In genomic region chr13:51479826-51480225, GRCm38 (mm10) we compare ENCODE assay signal across 15 mouse cellular contexts.
A peak's percentile ranks its signal among the peaks of the same experiment; 100 is the strongest.
DNase-seq lines count a peak whose midpoint lies in the region; ATAC-seq and TF ChIP-seq lines count a peak whose summit lies in the region.
"Had no signal": no experiment of that assay in that cellular context is flagged by ENCODE, and none has a peak within 500 bp of the region (broad histone marks: within the 10 kb centered on the region; RNA-seq: fewer than 3 reads in every experiment).

No protein-coding gene starts in this region.

- peak; percentile 14 for DNase-seq in forebrain, embryonic 14.5 days (ENCODE audit: low spot score)
- peak; percentile 29 for DNase-seq in midbrain, postnatal 0 days (ENCODE audit: low spot score)
- peak; percentile 26 for DNase-seq in cerebellum, adult 11-12 months
- peak; percentile 81 to 83 for DNase-seq in kidney, postnatal 25 days
- no peak for DNase-seq in embryo, embryonic 10 days (ENCODE audit: low spot score)
- no peak for DNase-seq in spleen, postnatal 10 days (ENCODE audit: low spot score in 2 of 2)
- DNase-seq: liver, postnatal 0 days; thymus, postnatal 36 days had no signal

- no peaks in the 10 kb centered on the region for H3K4me1 ChIP-seq in forebrain, embryonic 14.5 days (ENCODE audit: control insufficient read depth, insufficient read depth, low read length)
- no peaks in the 10 kb centered on the region for H3K4me1 ChIP-seq in forebrain, embryonic 12.5 days
- no peaks in the 10 kb centered on the region for H3K4me1 ChIP-seq in midbrain, postnatal 0 days (ENCODE audit: insufficient read depth, low read length)
- H3K4me1 ChIP-seq in midbrain, embryonic 16.5 days (ENCODE audit: control insufficient read depth, insufficient read depth, low read length): no peaks in the 10 kb centered on the region
- H3K4me1 ChIP-seq: embryonic facial prominence, embryonic 10.5 days; heart, embryonic 15.5 days; midbrain, embryonic 12.5 days had no signal

- H3K27me3 ChIP-seq in forebrain, embryonic 14.5 days (replicated peaks; ENCODE audit: control insufficient read depth, insufficient read depth, low read length): no peaks in the 10 kb centered on the region
- no peaks in the 10 kb centered on the region for H3K27me3 ChIP-seq in forebrain, embryonic 12.5 days
- H3K27me3 ChIP-seq in midbrain, postnatal 0 days (ENCODE audit: insufficient read depth, low read length): no peaks in the 10 kb centered on the region
- H3K27me3 ChIP-seq in midbrain, embryonic 16.5 days (ENCODE audit: control insufficient read depth, insufficient read depth, low read depth, low read length): no peaks in the 10 kb centered on the region
- H3K27me3 ChIP-seq: midbrain, embryonic 12.5 days; neural tube, embryonic 15.5 days had no signal

- H3K4me2 ChIP-seq in forebrain, embryonic 14.5 days (ENCODE audit: low read length): no peak overlapping the region
- no peak overlapping the region for H3K4me2 ChIP-seq in forebrain, embryonic 12.5 days
- H3K4me2 ChIP-seq in midbrain, postnatal 0 days (ENCODE audit: low read depth, low read length, poor library complexity, severe bottlenecking): no peak overlapping the region
- no peak overlapping the region for H3K4me2 ChIP-seq in midbrain, embryonic 16.5 days (ENCODE audit: low read length)
- H3K4me2 ChIP-seq: heart, embryonic 15.5 days; midbrain, embryonic 12.5 days; neural tube, embryonic 15.5 days had no signal

- H3K4me3 ChIP-seq in forebrain, embryonic 14.5 days (ENCODE audit: low read depth, low read length): no peak overlapping the region
- H3K4me3 ChIP-seq in forebrain, embryonic 12.5 days (replicated peaks): no peak overlapping the region
- H3K4me3 ChIP-seq in midbrain, postnatal 0 days (ENCODE audit: low read depth, low read length): no peak overlapping the region
- no peak overlapping the region for H3K4me3 ChIP-seq in midbrain, embryonic 16.5 days (ENCODE audit: low read depth, low read length)
- H3K4me3 ChIP-seq: embryonic facial prominence, embryonic 10.5 days; heart, embryonic 15.5 days; midbrain, embryonic 12.5 days; neural tube, embryonic 15.5 days had no signal

- no peak overlapping the region for H3K27ac ChIP-seq in forebrain, embryonic 14.5 days (ENCODE audit: low read depth, low read length)
- H3K27ac ChIP-seq in forebrain, embryonic 12.5 days: no peak overlapping the region
- H3K27ac ChIP-seq in midbrain, postnatal 0 days (ENCODE audit: low read depth, low read length): no peak overlapping the region
- H3K27ac ChIP-seq in midbrain, embryonic 16.5 days (ENCODE audit: low read length): no peak overlapping the region
- H3K27ac ChIP-seq: embryonic facial prominence, embryonic 10.5 days; heart, embryonic 15.5 days; midbrain, embryonic 12.5 days; neural tube, embryonic 15.5 days had no signal

- H3K36me3 ChIP-seq in forebrain, embryonic 14.5 days (ENCODE audit: control insufficient read depth, insufficient read depth, low read length): no peaks in the 10 kb centered on the region
- no peaks in the 10 kb centered on the region for H3K36me3 ChIP-seq in forebrain, embryonic 12.5 days (replicated peaks)
- H3K36me3 ChIP-seq in midbrain, postnatal 0 days (ENCODE audit: insufficient read depth, low read length): 0 out of 2 replicates have a peak, but pooled peaks cover 3% of the 10 kb centered on the region
- no peaks in the 10 kb centered on the region for H3K36me3 ChIP-seq in midbrain, embryonic 16.5 days (ENCODE audit: control insufficient read depth, insufficient read depth, low read length)
- H3K36me3 ChIP-seq: embryonic facial prominence, embryonic 10.5 days; heart, embryonic 15.5 days; midbrain, embryonic 12.5 days; neural tube, embryonic 15.5 days had no signal

- H3K9ac ChIP-seq in forebrain, embryonic 14.5 days (ENCODE audit: low read length): no peak overlapping the region
- H3K9ac ChIP-seq in forebrain, embryonic 12.5 days: no peak overlapping the region
- no peak overlapping the region for H3K9ac ChIP-seq in midbrain, postnatal 0 days (replicated peaks; ENCODE audit: low read length, poor library complexity, severe bottlenecking)
- no peak overlapping the region for H3K9ac ChIP-seq in midbrain, embryonic 16.5 days (ENCODE audit: low read depth, low read length)
- H3K9ac ChIP-seq: heart, embryonic 15.5 days; liver, postnatal 0 days; midbrain, embryonic 12.5 days; neural tube, embryonic 15.5 days had no signal

- no peak for ATAC-seq in forebrain, embryonic 14.5 days
- no peak for ATAC-seq in forebrain, embryonic 12.5 days (ENCODE audit: low FRiP score)
- no peak for ATAC-seq in midbrain, postnatal 0 days (ENCODE audit: low FRiP score)
- ATAC-seq in midbrain, embryonic 16.5 days: no peak
- ATAC-seq: inflammation-experienced regulatory T-cells, adult 6 months; liver, postnatal 0 days had no signal

- TF ChIP-seq CTCF in midbrain, postnatal 0 days (IDR thresholded peaks at IDR 0.05): no peak

- 81% methylated on average over 11 of the region's 11 CpGs for WGBS in forebrain, embryonic 14.5 days
- WGBS in forebrain, embryonic 12.5 days: 94% methylated on average over 11 of the region's 11 CpGs
- WGBS in midbrain, postnatal 0 days: 75% methylated on average over 11 of the region's 11 CpGs
- 83% methylated on average over 11 of the region's 11 CpGs for WGBS in midbrain, embryonic 16.5 days

- H3K9me3 ChIP-seq in forebrain, embryonic 14.5 days (replicated peaks; ENCODE audit: control insufficient read depth, low read length): no peaks in the 10 kb centered on the region
- H3K9me3 ChIP-seq in forebrain, embryonic 12.5 days: no peaks in the 10 kb centered on the region
- no peaks in the 10 kb centered on the region for H3K9me3 ChIP-seq in midbrain, postnatal 0 days (ENCODE audit: low read length)
- no peaks in the 10 kb centered on the region for H3K9me3 ChIP-seq in midbrain, embryonic 16.5 days (replicated peaks; ENCODE audit: control insufficient read depth, low read length, poor library complexity, severe bottlenecking)
- H3K9me3 ChIP-seq: embryonic facial prominence, embryonic 10.5 days; heart, embryonic 15.5 days; midbrain, embryonic 12.5 days; neural tube, embryonic 15.5 days had no signal

Comparison
In these comparisons a context has a peak if more than half of its experiments do, and no peak if none do; other contexts are left out.
1. DNase-seq: peak in forebrain, embryonic 14.5 days (single experiment), midbrain, postnatal 0 days (single experiment), cerebellum, adult 11-12 months (single experiment) and kidney, postnatal 25 days (2 of 2); none in embryo, embryonic 10 days (single experiment) and spleen, postnatal 10 days (0 of 2).